Mouse (Mus musculus): ENCODE measurements around the gene Fbxw21. TPM values are rescaled to one million over a fixed set of nuclear protein-coding genes. Genes with fewer than 3 reads are reported as not detected.

The Fbxw21 gene
- polyA plus RNA-seq, 1 experiment = not detected

DNA sequence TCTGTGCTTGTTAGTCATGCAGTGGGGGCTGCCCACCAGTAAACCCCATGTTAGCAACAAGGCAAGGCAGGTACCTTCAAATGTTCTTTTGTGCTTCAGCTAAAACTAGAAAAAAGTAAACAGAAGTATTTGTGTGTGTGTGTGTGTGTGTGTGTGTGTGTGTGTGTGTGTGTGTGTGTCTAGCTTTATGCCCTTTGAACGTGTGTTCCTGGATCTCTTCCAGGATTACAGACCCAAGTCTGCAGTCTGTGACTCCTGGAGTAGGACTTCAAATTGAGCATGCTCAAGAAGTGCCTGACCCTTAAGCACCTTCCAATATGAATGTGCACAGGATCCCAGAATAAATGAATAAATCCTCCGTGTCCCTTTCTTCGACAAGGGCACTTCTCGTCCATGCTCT is 34.8 kb downstream of the Fbxw21 start:
- TF ChIP-seq CTCF (IDR thresholded peaks at IDR 0.05; ENCODE audit: low read depth, low read length) (no peak), POLR2A (IDR thresholded peaks at IDR 0.05; ENCODE audit: borderline replicate concordance, low read depth, low read length) (no peak)
- H3K4me3 ChIP-seq (ENCODE audit: insufficient read depth, low read length) = no peak overlapping the region
- peaks cover 13% of the 10 kb centered on the region for H3K4me1 ChIP-seq (ENCODE audit: control insufficient read depth, insufficient read depth, low read length)
- H3K27ac ChIP-seq (ENCODE audit: insufficient read depth, low read depth, low read length) = no peak overlapping the region

- TF ChIP-seq POLR2A (IDR thresholded peaks at IDR 0.05; ENCODE audit: borderline replicate concordance, low read depth, low read length) (no peak), CTCF (IDR thresholded peaks at IDR 0.05; ENCODE audit: low read depth, low read length) (no peak)
- H3K4me1 ChIP-seq (ENCODE audit: control insufficient read depth, insufficient read depth, low read length) = peaks cover 13% of the 10 kb centered on the region
- H3K27ac ChIP-seq (ENCODE audit: insufficient read depth, low read depth, low read length) = no peak overlapping the region
- H3K4me3 ChIP-seq (ENCODE audit: insufficient read depth, low read length) = no peak overlapping the region
These were observed 36.4 kb downstream of the Fbxw21 start for GRCm38 (mm10) chr9:109125481-109125880.

DNA sequence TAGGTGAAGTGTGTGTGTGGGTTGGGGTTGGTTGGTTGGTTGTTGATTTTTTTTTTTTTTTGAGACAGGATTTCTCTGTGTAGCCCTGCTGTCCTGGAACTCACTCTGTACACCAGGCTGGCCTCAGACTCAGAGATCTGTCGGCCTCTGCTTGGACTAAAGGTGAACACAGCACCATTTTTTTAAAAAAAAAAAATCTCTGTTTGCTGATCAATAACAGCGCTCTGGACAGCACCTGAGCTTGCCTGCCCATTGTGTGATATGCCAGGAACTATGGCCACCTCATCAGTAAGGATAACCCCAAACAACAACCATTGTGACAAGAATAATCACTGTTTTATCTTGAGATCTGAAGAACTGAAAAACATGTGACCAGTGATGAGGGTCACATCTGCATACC is 36.8 kb downstream of the Fbxw21 start:
- peaks cover 13% of the 10 kb centered on the region for H3K4me1 ChIP-seq (ENCODE audit: control insufficient read depth, insufficient read depth, low read length)
- no peak overlapping the region for H3K27ac ChIP-seq (ENCODE audit: insufficient read depth, low read depth, low read length)
- no peak overlapping the region for H3K4me3 ChIP-seq (ENCODE audit: insufficient read depth, low read length)
- TF ChIP-seq POLR2A (IDR thresholded peaks at IDR 0.05; ENCODE audit: borderline replicate concordance, low read depth, low read length) (no peak), CTCF (IDR thresholded peaks at IDR 0.05; ENCODE audit: low read depth, low read length) (no peak)

DNA sequence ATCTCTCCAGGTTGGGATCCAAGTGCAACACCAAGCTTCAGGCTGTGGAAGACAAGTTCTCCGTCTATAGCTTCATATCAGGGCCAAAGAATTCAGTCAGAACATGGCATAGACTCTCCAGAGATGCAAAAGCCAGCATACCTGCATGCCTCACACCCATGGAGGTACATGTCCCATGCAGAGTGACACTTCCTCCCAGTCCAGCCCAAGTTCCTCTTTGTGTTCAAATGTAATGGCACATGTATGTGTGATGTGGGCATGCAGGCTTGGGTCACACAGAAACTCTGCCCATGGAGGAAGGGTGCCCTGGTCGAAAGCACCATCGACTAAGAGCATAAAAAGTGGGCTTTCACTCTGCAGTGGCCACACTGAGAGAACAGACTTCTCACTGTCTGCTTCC is 37.7 kb downstream of the Fbxw21 start:
- H3K4me1 ChIP-seq (ENCODE audit: control insufficient read depth, insufficient read depth, low read length) = peaks cover 13% of the 10 kb centered on the region
- no peak overlapping the region for H3K27ac ChIP-seq (ENCODE audit: insufficient read depth, low read depth, low read length)
- no peak overlapping the region for H3K4me3 ChIP-seq (ENCODE audit: insufficient read depth, low read length)
- TF ChIP-seq POLR2A (IDR thresholded peaks at IDR 0.05; ENCODE audit: borderline replicate concordance, low read depth, low read length) = no peak
- no peak for TF ChIP-seq CTCF (IDR thresholded peaks at IDR 0.05; ENCODE audit: low read depth, low read length)

DNA sequence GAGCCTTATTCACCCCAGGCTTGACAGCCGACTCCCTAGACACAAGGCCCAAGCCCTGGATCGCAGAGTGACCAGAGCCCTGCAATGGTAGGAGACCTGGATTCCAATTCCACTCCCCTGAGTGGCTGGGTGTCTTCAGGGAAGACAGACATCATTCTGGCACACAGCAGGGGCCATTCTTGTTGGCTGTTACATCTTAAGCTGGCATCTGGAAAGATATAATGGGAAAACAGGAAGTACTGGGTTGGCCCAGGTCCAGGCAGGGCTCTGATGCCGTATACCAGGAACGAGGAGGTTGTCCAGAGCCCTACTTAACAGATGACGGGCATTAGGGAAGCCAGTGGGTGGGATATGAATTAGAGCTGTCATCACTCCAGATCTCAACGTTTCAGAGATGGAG is 38.6 kb downstream of the Fbxw21 start:
- H3K27ac ChIP-seq (ENCODE audit: insufficient read depth, low read depth, low read length) = no peak overlapping the region
- peaks cover 20% of the 10 kb centered on the region for H3K4me1 ChIP-seq (ENCODE audit: control insufficient read depth, insufficient read depth, low read length)
- no peak overlapping the region for H3K4me3 ChIP-seq (ENCODE audit: insufficient read depth, low read length)
- TF ChIP-seq CTCF (IDR thresholded peaks at IDR 0.05; ENCODE audit: low read depth, low read length) = no peak
- no peak for TF ChIP-seq POLR2A (IDR thresholded peaks at IDR 0.05; ENCODE audit: borderline replicate concordance, low read depth, low read length)

DNA sequence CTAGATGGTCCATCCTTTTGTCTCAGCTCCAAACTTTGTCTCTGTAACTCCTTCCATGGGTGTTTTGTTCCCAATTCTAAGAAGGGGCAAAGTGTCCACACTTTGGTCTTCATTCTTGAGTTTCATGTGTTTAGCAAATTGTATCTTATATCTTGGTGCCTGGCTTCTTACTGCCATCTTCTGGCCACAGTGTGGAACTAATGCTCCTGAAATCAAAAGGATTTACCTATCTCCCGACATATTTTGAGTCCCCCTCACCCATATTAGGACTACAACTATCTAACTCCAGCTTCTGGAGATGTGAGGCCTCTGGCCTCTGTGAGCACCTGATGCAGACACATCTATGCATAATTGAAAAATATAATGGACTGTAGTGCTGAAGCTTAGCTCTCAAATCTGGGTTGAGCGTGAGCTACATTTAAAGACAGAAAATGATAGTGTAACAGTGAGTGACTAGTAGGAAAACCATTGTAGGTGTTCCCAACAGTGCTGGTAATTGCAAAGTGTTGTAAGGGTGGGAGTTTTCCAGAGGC is 39.2 kb downstream of the Fbxw21 start:
- H3K4me1 ChIP-seq (ENCODE audit: control insufficient read depth, insufficient read depth, low read length) = peaks cover 26% of the 10 kb centered on the region
- no peak overlapping the region for H3K27ac ChIP-seq (ENCODE audit: insufficient read depth, low read depth, low read length)
- TF ChIP-seq POLR2A (IDR thresholded peaks at IDR 0.05; ENCODE audit: borderline replicate concordance, low read depth, low read length) (no peak), CTCF (IDR thresholded peaks at IDR 0.05; ENCODE audit: low read depth, low read length) (no peak)

DNA sequence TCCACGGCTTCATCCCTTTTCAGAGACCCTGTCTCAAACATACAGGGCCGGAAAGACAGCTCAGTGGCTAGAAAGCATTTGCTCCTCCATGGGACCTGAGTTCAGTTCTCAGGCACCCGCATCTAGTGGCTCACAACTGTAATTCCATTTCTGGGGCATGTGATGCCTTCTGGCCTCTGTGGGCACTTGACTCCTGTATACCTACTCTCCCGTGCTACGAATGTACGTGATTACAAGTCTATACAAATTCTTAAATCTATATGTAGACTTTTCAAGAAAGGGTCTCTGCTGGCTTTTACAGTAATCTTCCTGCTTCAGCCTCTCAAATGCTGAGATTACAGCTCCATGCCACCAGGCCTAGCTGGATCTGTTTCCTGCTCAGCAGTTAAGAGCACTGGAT is 40.9 kb downstream of the Fbxw21 start:
- H3K4me1 ChIP-seq (ENCODE audit: control insufficient read depth, insufficient read depth, low read length) = peaks cover 32% of the 10 kb centered on the region
- no peak overlapping the region for H3K4me3 ChIP-seq (ENCODE audit: insufficient read depth, low read length)
- no peak overlapping the region for H3K27ac ChIP-seq (ENCODE audit: insufficient read depth, low read depth, low read length)
- no peak for TF ChIP-seq POLR2A (IDR thresholded peaks at IDR 0.05; ENCODE audit: borderline replicate concordance, low read depth, low read length)
- no peak for TF ChIP-seq CTCF (IDR thresholded peaks at IDR 0.05; ENCODE audit: low read depth, low read length)

More for the DNA sequence above, 39.2 kb downstream of the Fbxw21 start:
- no peak overlapping the region for H3K4me3 ChIP-seq (ENCODE audit: insufficient read depth, low read length)

DNA sequence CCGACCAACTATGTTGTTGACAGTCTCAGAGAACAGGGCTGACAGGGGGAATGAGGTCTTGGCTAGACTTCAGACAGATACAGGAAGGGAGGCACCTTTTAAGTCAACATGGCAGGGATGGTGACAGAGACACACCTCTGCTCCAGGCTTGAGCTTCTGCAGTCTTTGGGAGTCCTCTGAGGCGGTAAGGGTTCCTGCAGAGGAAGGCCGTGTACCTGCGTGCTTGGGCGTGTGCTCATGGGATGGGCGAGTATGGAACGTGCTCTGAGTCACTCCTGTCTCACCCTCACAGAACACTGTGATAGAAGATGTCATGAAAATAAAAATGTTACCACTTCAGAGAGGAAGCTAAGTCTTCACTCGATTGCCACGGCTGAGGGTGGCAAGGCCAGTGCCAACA is 42.3 kb downstream of the Fbxw21 start:
- Histone ChIP-seq H3K4me3 (ENCODE audit: insufficient read depth, low read length) (no peak overlapping the region), H3K27ac (ENCODE audit: insufficient read depth, low read depth, low read length) (no peak overlapping the region), H3K4me1 (ENCODE audit: control insufficient read depth, insufficient read depth, low read length) (peaks cover 35% of the 10 kb centered on the region)
- TF ChIP-seq CTCF (IDR thresholded peaks at IDR 0.05; ENCODE audit: low read depth, low read length) (no peak), POLR2A (IDR thresholded peaks at IDR 0.05; ENCODE audit: borderline replicate concordance, low read depth, low read length) (no peak)

- no peak overlapping the region for H3K4me3 ChIP-seq (ENCODE audit: insufficient read depth, low read length)
- peaks cover 28% of the 10 kb centered on the region for H3K4me1 ChIP-seq (ENCODE audit: control insufficient read depth, insufficient read depth, low read length)
- H3K27ac ChIP-seq (ENCODE audit: insufficient read depth, low read depth, low read length) = peak overlapping the region; percentile 39
- TF ChIP-seq POLR2A (IDR thresholded peaks at IDR 0.05; ENCODE audit: borderline replicate concordance, low read depth, low read length) = no peak
These were observed 43.7 kb downstream of the Fbxw21 start for GRCm38 (mm10) chr9:109118106-109118505.

- TF ChIP-seq CTCF (IDR thresholded peaks at IDR 0.05; ENCODE audit: low read depth, low read length) (no peak), POLR2A (IDR thresholded peaks at IDR 0.05; ENCODE audit: borderline replicate concordance, low read depth, low read length) (no peak)
- H3K27ac ChIP-seq (ENCODE audit: insufficient read depth, low read depth, low read length) = no peak overlapping the region
These were observed 45.6 kb downstream of the Fbxw21 start for GRCm38 (mm10) chr9:109116205-109116604.

GRCm38 (mm10) chr9:109114871-109115270 is 47.0 kb downstream of the Fbxw21 start:
- no peak overlapping the region for H3K4me3 ChIP-seq (ENCODE audit: insufficient read depth, low read length)
- peaks cover 23% of the 10 kb centered on the region for H3K4me1 ChIP-seq (ENCODE audit: control insufficient read depth, insufficient read depth, low read length)
- no peak for TF ChIP-seq CTCF (IDR thresholded peaks at IDR 0.05; ENCODE audit: low read depth, low read length)
- TF ChIP-seq POLR2A (IDR thresholded peaks at IDR 0.05; ENCODE audit: borderline replicate concordance, low read depth, low read length) = no peak
- H3K27ac ChIP-seq (ENCODE audit: insufficient read depth, low read depth, low read length) = no peak overlapping the region

More at GRCm38 (mm10) chr9:109116205-109116604, 45.6 kb downstream of the Fbxw21 start:
- Histone ChIP-seq H3K4me3 (ENCODE audit: insufficient read depth, low read length) (no peak overlapping the region), H3K4me1 (ENCODE audit: control insufficient read depth, insufficient read depth, low read length) (peaks cover 23% of the 10 kb centered on the region)
